Mouse (Mus musculus): Measurements from ENCODE around the gene Vps16.

The Vps16 gene

GRCm38 (mm10) chr2:130424126-130424853 is at the start of gene Vps16, which contains the start of gene Pced1a:
TSS of gene Vps16 (plus strand) at chr2:130424339.
TSS of gene Pced1a (minus strand) at chr2:130424701.
- DNase-seq (ENCODE audit: low read depth, low spot score) = peak; percentile 97

- DNase-seq (ENCODE audit: low read depth, low spot score) = peak; percentile 38
Observed at GRCm38 (mm10) chr2:130374951-130375350, 49.2 kb upstream of the Vps16 start.

GRCm38 (mm10) chr2:130383205-130383604 is 40.9 kb upstream of the Vps16 start:
- DNase-seq (ENCODE audit: low read depth, low spot score) = peak; percentile 5

GRCm38 (mm10) chr2:130383895-130384294 is 40.2 kb upstream of the Vps16 start:
- peak; percentile 10 for DNase-seq (ENCODE audit: low read depth, low spot score)

GRCm38 (mm10) chr2:130386212-130386611 is 37.9 kb upstream of the Vps16 start:
- DNase-seq (ENCODE audit: low read depth, low spot score) = no peak

GRCm38 (mm10) chr2:130388796-130389195 is 35.3 kb upstream of the Vps16 start:
- no peak for DNase-seq (ENCODE audit: low read depth, low spot score)

GRCm38 (mm10) chr2:130390993-130391625 is 33.0 kb upstream of the Vps16 start:
- DNase-seq (ENCODE audit: low read depth, low spot score) = no peak

- DNase-seq (ENCODE audit: low read depth, low spot score) = no peak
Observed at GRCm38 (mm10) chr2:130392836-130393235, 31.3 kb upstream of the Vps16 start.

GRCm38 (mm10) chr2:130395696-130396095 is 28.4 kb upstream of the Vps16 start:
- DNase-seq (ENCODE audit: low read depth, low spot score) = no peak

GRCm38 (mm10) chr2:130397186-130397985 is 26.8 kb upstream of the Vps16 start, which contains the start of gene Cpxm1:
TSS of gene Cpxm1 (minus strand) at chr2:130397574.
- no peak for DNase-seq (ENCODE audit: low read depth, low spot score)

GRCm38 (mm10) chr2:130398091-130398490 is 26.0 kb upstream of the Vps16 start:
- DNase-seq (ENCODE audit: low read depth, low spot score) = no peak

- no peak for DNase-seq (ENCODE audit: low read depth, low spot score)
Observed at GRCm38 (mm10) chr2:130400046-130400445, 24.1 kb upstream of the Vps16 start.

- no peak for DNase-seq (ENCODE audit: low read depth, low spot score)
Observed at GRCm38 (mm10) chr2:130401891-130402290, 22.2 kb upstream of the Vps16 start.

- DNase-seq (ENCODE audit: low read depth, low spot score) = no peak
Observed at GRCm38 (mm10) chr2:130404939-130405338, 19.2 kb upstream of the Vps16 start, which contains the start of the genes Gm28372 and 1700020A23Rik. TSS of gene Gm28372 (plus strand) at chr2:130405239. TSS of gene 1700020A23Rik (plus strand) at chr2:130405259.

GRCm38 (mm10) chr2:130406178-130406577 is 18.0 kb upstream of the Vps16 start, which contains the start of gene Tmem239:
TSS of gene Tmem239 (plus strand) at chr2:130406478.
- DNase-seq (ENCODE audit: low read depth, low spot score) = no peak

GRCm38 (mm10) chr2:130408194-130408593 is 15.9 kb upstream of the Vps16 start:
- DNase-seq (ENCODE audit: low read depth, low spot score) = no peak

- DNase-seq (ENCODE audit: low read depth, low spot score) = peak; percentile 85
Observed at GRCm38 (mm10) chr2:130411558-130412495, 12.3 kb upstream of the Vps16 start.

GRCm38 (mm10) chr2:130412775-130413174 is 11.4 kb upstream of the Vps16 start:
- no peak for DNase-seq (ENCODE audit: low read depth, low spot score)

GRCm38 (mm10) chr2:130414094-130414856 is 9.9 kb upstream of the Vps16 start:
- peak; percentile 10 for DNase-seq (ENCODE audit: low read depth, low spot score)

Measured in brain, adult 2 months (tissue).